In genomic region chr9:60198530-60199200, GRCm38 (mm10) we compare ENCODE assay signal across 21 mouse cellular contexts.
"Had no signal": no experiment of that assay in that cellular context is flagged by ENCODE, and none has a peak within 500 bp of the region (broad histone marks: within the 10 kb centered on the region; RNA-seq: fewer than 3 reads in every experiment).

No protein-coding gene starts in this region.

- H3K9ac ChIP-seq: hindbrain, embryonic 15.5 days; kidney, embryonic 15.5 days; limb, embryonic 12.5 days; liver, embryonic 12.5 days; liver, embryonic 15.5 days; midbrain, embryonic 12.5 days; midbrain, embryonic 15.5 days; neural tube, embryonic 12.5 days; neural tube, embryonic 15.5 days; stomach, embryonic 15.5 days had no signal

- H3K27ac ChIP-seq: hindbrain, embryonic 15.5 days; kidney, embryonic 15.5 days; left cerebral cortex, adult 2 months; limb, embryonic 12.5 days; liver, embryonic 12.5 days; liver, embryonic 15.5 days; macrophage; midbrain, embryonic 12.5 days; midbrain, embryonic 15.5 days; neural tube, embryonic 12.5 days; neural tube, embryonic 15.5 days; stomach, embryonic 15.5 days had no signal

- H3K9me3 ChIP-seq: hindbrain, embryonic 15.5 days; kidney, embryonic 15.5 days; limb, embryonic 12.5 days; liver, embryonic 12.5 days; liver, embryonic 15.5 days; midbrain, embryonic 12.5 days; midbrain, embryonic 15.5 days; neural tube, embryonic 12.5 days; neural tube, embryonic 15.5 days; stomach, embryonic 15.5 days had no signal

- H3K27me3 ChIP-seq: hindbrain, embryonic 15.5 days; kidney, embryonic 15.5 days; limb, embryonic 12.5 days; liver, embryonic 12.5 days; liver, embryonic 15.5 days; midbrain, embryonic 12.5 days; midbrain, embryonic 15.5 days; neural tube, embryonic 12.5 days; neural tube, embryonic 15.5 days; stomach, embryonic 15.5 days had no signal

- H3K4me2 ChIP-seq: hindbrain, embryonic 15.5 days; kidney, embryonic 15.5 days; limb, embryonic 12.5 days; liver, embryonic 12.5 days; liver, embryonic 15.5 days; midbrain, embryonic 12.5 days; midbrain, embryonic 15.5 days; neural tube, embryonic 12.5 days; neural tube, embryonic 15.5 days; stomach, embryonic 15.5 days had no signal

- ATAC-seq: intestine, postnatal 0 days; liver, embryonic 12.5 days; midbrain, embryonic 15.5 days had no signal

- H3K36me3 ChIP-seq: hindbrain, embryonic 15.5 days; kidney, embryonic 15.5 days; limb, embryonic 12.5 days; liver, embryonic 12.5 days; liver, embryonic 15.5 days; midbrain, embryonic 12.5 days; midbrain, embryonic 15.5 days; neural tube, embryonic 12.5 days; neural tube, embryonic 15.5 days; stomach, embryonic 15.5 days had no signal

- H3K4me3 ChIP-seq: hindbrain, embryonic 15.5 days; kidney, embryonic 15.5 days; left cerebral cortex, adult 2 months; limb, embryonic 12.5 days; liver, embryonic 12.5 days; liver, embryonic 15.5 days; midbrain, embryonic 12.5 days; midbrain, embryonic 15.5 days; neural tube, embryonic 12.5 days; neural tube, embryonic 15.5 days; stomach, embryonic 15.5 days had no signal

- H3K4me1 ChIP-seq: liver, embryonic 12.5 days; liver, embryonic 15.5 days; midbrain, embryonic 15.5 days; neural tube, embryonic 12.5 days; stomach, embryonic 15.5 days had no signal

- DNase-seq: kidney, adult 2 months; kidney, postnatal 14 days; layer of hippocampus, postnatal 36 days; liver; right cerebral cortex, adult 18-20 months; right cerebral cortex, postnatal 14 days; spleen, adult 18-20 months; thymus, postnatal 25 days had no signal
